Mouse (Mus musculus) hindlimb bud, embryonic 11.5 days (tissue): ENCODE measurements around the gene Eif4e.
A peak's percentile ranks its signal among the peaks of the same experiment; 100 is the strongest.

Experiments
- DNase-seq: peaks from one replicate; pipeline ENCODE4 v3.0.0-alpha.2; 2012; ENCODE audit warnings: low read depth, low spot score; ENCODE audit errors: extremely low spot score

Eif4e gene

DNA sequence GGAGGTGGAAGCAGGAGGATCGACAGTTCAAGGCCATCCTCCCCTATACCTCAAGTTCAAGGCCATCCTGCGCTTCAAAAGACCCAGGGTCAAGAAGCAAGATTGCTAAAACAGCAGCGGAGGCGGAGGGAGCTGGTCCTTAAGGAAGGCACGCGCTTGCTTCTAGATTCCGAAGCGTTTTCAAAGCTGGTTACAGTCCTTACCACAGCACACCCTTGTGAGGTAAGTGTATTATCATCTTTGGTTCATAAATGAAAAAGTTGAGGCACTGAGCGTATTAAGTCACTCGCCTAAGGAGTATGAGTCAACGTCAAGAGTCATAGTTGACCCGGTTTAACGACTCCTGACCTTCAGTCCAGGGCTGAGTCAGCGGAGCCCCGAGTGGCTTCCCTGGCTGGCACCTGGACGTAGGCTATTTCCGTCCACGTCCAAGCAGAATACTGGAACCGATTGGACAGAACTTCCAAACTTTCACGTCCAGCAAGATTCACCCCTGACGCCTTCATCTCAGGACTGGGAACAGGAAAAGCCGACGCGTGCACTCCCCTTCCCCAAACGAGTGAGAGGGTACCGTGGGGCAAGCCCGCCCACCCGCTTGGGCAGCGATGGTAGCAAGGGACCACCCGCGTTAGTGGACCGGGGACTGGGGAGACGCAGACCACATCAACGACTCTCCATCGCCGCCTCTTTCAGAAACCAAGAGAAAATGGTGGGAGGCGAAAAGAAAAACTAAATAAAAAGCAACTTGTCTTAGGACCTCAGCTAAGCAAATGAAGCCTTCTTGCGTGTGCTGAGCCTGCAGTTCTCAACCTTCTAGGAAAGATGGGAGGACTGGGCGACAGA lies at the start of gene Eif4e:
Eif4e (plus strand) TSS at position 107 of the 843 bp plus-strand sequence.
- no peak for DNase-seq

DNA sequence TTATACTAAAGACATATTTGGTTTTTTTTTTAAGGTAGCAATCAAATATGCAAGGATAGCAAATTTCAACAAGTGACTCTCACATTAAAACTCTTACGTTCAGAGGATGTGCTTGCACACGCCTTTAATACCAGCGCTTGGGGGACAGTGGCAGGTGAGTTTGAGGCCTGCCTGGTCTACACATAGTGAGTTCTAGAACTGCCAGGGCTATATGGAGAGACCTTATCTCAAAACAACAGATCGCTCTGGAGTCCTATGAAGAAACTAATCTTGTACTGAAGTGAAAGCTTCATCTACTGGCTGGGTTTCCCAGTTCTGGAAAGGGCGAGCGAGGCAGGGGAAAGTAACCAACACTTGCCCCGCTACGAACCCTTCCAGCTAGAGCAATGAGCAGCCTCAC lies 46.5 kb upstream of the Eif4e start:
- no peak for DNase-seq

DNA sequence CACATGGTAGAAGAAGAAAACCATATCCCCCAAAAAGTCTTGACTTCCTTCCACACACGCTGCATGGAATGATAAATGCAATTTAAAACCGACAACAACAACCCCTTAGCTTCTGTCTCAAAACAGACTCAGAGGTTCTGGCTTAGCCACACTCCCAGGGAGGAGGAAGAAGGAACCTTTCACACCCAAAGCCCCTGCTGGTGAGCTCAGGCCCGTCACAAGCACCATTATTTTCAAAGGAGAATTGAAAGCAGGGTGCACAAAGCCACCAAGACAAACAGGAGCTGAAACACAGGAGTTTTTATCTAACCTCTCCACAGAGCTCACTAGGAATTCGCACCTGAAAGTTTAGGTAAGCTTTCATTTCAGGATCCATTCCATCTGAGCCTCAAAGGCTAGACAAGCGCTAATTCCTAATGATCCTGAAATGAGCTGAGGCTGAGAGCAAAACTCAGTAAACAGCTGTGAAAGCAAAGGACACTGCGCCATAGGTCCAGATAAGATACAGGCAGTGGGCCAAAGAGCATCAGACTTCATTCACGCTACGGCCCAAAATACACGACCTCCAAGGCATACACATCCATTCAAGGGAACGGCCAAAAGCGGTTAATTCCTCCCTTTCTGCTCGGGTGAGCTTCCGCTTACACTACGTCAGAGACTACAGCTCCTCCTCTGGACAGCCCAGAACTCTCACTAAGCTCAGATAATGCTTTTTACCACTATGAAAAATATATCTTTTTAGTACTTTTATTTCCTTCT lies 44.3 kb upstream of the Eif4e start:
- DNase-seq: no peak

DNA sequence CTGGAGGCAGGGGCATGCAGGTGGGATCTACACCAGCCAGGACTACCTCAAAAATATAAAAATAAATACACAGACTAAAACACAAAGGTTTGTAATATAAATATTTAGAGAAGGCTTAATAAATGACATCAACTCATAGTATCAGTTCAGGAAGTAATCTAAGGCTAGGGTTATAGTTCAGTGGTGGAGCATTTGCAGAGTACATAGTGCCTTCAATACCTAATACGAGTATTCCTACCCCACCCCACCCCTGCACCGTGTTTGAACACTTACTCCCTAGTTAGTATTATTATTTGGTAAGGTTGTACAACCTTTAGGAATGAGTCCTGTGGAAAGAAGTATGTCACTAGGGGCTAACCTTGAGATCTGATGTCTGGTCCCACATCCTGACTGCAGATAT lies 42.7 kb upstream of the Eif4e start:
- DNase-seq: no peak

DNA sequence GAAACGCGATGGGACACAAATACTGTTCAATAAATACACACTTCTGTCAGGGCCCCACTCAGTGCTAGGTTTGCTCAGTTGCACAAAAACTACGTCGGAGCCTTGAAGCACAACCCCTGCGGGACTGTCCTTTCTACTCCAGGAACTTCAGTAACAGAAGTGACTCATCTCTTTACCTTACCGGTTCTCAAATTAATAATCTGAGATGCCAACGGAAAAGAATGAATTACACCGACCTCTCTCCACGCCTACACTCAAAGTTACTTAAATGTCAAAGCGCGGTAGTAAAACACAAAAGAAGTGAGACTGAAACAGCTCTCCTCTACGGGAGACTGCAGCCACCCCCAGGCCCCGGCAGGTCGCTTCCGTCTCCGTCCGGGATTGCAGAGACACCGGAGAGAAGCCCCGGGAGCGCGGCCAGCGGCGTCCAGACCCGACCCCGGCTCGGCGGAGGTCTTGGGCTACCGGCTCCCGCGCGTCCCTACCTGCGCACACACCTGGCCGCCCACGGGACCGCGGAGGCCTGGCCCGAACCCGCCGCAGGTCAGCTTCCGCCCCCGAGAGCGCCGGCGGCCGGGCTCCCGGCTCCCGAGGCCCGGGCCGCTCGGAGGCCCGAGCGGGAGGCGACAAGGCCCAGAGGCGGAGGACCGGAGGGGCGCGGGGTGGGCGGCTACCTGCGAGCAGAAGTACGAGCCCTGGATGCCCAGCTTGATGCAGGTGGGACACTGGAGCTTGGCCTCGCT lies 37.2 kb upstream of the Eif4e start:
- no peak for DNase-seq

DNA sequence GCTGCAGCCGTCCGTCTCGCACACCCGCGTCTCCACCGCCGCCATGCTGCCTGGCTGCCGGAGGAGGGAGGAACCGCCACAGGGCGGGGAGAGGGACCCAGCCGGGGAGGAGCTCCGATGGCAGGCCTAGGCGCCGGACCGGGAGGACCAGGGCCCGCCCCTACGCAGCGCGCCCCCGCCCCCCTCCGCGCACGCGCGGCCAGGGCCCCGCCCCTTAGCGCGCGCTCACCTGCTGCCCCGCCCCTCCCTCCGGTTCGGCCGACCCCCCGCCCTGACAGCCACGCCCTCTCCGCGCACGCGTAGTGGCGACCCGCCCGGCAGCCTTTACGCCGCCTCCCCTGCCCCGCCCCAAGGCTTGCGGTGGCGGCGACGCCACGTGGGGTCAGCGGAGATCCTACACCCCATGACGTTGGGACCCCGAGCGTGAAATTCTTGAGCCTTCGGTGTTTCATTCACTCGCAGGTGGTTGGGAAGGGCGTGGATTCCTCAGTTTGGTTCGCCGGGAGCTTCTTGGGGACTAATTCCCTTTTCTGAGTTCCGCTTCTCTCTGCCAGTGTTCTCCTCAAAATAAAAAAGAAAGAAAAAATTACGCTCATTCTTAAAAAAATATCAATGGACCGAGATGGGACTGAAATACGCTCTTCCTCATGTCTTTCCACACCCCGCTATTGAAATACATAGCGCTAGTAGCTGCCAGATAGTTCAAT lies 36.5 kb upstream of the Eif4e start, which contains the start of gene Metap1:
Metap1 (minus strand) TSS at position 189 of the 707 bp plus-strand sequence.
- peak; percentile 56 for DNase-seq

DNA sequence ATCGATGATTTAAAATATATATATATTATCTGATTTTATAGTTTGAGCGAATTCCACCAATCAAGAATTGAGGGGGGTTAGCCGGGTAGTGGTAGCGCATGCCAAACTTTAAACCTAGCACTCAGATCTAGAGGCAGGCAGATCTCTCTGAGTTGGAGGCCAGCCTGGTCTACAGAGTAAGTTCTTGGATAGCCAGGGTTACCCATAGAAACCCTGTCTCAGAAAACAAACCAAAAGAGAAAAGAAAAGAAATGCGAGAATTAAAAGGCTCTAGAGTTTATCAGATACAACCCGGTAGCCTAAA lies 36.0 kb upstream of the Eif4e start:
- no peak for DNase-seq

DNA sequence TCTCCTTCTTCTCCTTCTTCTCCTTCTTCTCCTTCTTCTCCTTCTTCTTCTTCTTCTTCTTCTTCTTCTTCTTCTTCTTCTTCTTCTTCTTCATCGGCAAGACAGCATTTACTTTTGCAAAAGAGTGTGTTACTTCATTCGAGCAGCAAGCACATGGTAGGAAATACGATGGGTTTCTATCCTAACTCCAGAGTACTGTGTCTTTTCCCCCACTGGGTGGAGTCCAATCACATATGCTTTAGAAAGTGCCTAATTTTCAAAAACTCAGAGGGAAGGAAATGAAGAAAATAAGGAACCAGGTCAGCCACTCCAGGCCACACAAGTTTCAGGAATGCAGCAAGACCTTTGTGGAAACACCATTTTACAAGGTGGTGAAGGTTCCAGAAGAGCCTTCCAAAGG lies 32.3 kb upstream of the Eif4e start:
- no peak for DNase-seq

DNA sequence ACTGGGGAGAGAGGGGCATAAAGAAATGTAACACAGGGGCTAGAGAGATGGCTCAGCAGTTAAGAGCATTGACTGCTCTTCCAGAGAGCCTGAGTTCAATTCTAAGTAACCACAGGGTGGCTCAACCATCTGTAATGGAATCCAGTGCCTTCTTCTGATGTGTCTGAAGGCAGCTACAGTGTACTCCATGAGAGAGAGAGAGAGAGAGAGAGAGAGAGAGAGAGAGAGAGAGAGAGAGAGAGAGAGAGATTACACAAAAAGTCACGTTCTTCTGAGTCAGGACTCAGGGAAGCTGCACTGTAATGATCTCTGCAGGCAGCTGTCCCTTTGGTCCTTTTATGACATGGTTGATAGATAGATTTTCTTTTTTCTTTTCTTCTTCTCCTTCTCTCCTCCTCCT lies 31.4 kb upstream of the Eif4e start:
- no peak for DNase-seq

DNA sequence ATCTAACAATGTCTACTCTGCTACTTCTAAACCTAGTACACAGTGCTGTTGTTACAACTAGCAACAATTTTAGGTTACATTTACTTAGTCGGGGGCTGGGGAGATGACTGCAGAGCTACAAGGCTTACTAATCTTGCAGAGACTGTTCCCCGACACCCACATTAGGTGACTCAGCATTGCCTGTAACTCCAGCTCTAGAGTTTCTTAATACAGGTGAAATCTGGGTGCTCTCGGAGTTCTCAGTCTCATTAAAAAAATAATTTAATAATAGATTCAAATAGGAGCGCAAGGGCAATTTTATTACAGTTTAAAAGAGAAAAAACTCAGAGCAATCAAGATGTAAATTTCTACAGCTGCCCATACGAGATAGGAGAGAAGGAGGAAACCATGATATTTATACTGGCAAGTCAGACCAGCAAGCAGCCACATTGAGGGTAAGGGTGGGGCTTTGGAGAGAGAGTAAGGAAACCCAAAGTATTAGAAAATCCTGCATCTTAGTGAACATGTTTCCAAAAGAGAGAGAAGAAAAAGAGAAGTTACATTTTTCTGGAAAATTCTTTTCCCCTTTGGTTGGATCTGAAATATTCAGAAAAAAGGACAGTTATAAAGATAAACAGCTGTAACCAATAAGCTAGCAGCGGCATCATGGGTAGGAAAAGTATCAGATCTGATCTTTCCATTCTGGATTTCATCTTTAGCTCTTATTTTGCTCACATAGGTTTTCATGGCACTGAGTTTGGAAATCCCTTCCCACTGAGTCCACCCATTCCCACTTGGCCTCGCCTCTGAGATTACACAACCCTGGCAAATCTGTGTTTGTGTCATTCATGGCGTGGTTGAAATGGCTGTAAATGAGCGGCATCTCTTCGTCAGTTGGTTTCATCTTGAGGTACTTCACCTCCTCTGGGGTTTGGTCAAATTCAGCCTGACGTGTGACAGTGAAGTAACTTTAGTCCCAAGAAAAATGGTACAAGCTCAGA lies 30.5 kb upstream of the Eif4e start:
- DNase-seq: no peak

DNA sequence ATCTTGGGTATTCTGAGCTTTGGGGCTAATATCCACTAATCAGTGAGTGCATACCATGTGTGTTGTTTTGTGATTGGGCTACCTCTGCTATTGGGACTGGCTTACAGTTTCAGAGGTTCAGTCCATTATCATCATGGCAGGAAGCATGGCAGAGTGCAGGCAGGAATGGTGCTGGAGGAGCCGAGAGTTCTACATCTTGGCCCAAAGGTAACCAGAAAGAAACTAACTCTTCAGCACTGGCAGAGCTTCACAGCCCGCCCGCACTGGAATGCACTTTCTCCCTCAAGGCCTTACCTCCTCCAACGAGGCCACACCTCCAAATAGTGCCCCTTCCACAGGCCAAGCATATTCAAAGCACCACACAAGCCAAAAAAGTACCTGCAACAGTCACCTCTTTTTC lies 27.2 kb upstream of the Eif4e start:
- no peak for DNase-seq

DNA sequence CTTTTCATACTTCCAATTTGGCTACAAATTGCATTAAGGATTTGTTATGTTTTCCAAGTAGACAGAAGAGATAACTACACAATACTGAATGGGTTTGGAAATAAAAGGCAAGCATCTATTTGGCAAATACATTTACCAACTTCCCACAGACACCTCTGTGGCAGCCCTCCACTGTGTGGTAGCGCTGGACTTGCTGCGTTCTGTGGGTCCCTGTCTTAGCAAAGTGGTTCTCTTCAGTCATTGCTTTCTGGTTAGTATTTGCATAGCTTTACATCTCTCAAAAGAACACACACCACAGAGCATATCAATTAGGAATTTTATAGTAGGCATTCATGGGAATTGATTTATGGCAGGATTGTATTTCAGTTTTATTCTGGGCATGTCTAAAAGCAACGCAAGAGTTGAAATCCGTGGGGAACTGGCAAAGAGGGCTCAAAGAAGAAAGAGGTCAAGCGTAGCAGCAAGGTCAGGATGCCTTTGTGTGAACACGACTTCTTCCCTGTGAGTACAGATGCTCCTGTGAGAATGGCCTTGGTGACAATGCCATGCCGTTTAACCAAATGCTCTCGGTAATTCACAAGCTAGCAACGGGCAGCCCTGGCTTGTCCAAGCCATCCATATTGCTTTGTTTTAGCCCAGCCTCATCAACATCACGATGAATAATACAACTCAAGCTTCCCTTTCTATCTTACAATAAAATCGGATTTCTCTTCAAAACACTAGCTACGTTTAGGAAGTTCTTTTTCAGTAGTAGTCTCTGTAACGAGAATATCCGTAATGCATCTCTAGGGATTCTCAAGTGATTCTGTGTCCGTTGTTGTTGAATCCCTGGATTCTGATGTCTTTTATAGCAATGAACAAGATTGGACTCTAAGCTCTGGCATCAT lies 25.9 kb upstream of the Eif4e start:
- no peak for DNase-seq

DNA sequence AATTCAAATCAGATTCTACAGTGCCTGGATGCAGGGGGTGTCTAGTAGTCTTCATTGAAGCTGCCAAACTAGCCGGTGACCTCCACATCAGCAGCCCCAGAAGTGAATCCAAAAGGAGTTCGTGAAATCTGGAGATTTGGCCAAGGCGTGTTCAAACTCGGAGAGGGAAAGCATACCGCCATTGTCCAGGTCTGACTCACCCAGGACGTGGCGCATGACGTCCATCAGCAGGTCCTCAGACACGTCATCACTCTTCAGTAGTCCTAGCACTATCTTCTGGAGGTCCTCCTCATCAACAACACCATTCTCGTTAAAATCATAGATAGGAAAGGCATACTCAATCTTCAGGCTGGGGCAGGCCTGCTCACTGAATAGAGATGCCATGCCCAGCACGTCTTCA lies 22.2 kb upstream of the Eif4e start:
- no peak for DNase-seq

DNA sequence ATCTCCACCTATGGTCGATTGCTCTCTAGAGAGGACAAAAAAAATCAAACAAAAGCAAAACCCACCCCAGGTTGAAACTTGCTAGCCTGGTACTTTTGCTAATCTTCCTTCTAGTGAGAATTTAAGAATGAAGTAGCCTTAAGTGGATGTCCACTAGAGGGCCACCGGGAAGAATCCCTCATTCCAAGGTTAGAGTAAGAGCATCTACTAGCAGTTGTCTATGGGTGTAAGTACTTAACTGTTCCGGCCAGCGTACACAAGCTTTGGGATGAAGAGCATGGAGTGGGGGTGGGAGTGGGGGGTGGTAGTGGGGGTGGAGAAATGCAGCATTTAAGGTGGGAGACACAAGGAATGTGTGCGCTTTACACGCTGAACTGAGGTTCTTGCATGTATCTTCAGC lies 19.2 kb upstream of the Eif4e start:
- no peak for DNase-seq

DNA sequence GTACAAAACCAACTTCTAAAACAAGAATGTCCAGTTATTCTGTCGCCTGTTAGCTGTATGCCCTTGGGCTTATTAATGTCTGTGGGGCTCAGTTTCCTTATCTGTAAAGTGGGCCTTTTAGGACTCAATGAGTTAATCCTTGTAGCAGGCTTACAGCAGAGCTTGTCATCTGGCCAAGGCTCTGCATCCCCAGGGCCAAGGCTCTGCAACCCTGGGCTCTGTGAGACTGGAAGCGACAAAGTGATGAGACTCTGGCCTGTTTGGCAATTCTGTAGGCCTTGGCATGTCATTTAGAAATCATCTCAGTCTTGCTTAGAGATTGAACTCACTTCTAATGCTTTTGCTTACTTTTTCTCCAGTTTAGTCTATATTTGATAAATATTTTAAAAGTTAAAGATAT lies 16.4 kb upstream of the Eif4e start:
- no peak for DNase-seq

DNA sequence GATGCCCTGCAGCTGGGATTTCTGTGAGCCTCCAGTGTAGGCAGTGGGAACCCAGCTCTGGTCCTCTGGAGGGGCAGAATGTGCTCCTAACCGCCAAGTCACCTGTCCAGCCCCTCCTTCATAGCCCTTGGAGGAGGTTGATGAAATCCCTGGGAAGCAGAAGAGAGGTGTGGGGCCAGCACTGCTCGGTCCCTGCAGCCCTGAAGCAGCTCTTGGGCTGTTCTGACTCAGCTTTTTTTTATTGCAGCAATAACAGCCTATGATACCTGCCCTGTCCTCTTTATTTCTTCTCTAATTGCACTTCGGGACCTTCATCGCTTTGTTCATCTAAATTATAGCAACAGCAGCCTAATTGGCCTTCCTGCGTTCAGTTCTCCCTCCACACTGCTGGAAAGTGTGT lies 15.5 kb upstream of the Eif4e start:
- DNase-seq: no peak

DNA sequence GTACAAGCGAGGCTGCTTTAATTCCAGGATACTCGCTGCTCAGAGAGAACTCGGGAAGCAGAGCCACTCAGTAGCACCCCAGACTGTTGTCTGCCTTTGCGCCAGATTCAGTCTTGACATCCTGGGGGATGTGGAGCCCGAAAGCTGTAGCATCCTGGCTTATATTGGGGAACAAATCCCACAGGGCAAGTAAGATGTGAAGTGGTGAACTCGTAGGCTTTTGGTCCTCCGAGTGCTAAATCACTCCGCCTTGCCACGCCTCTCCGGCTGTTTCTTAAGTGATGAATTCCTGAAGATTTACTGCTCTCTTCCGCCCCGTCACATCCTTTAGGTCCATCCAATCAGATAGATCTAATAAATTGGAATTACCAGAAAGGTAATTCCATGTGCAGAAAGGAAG lies 12.7 kb upstream of the Eif4e start:
- no peak for DNase-seq

DNA sequence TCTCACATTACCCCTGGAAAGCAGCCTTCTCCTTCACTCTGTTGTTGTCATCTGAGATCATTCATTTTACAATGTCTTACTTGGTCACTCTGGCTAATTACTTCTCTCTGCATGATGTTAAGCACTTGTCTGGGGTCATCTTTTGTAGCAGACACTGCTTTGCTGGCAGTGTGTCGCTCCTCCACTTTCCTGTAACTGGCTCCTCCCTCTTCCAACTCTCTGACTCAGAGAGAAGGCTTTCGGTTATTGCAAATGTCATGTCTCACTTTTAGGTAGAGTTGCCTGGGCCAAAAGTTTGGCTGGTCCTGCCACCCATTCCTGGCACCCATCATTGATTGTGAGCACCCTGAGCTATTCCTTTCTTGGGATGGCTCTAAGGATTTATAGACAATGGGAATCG lies 11.2 kb upstream of the Eif4e start:
- DNase-seq: no peak
